ENCODE assay signal across 8 mouse cellular contexts in genomic region chr13:51868491-51869128, GRCm38 (mm10). TPM values are rescaled to one million over a fixed set of nuclear protein-coding genes. Genes with fewer than 3 reads are reported as not detected.
DNase-seq lines count a peak whose midpoint lies in the region; ATAC-seq and TF ChIP-seq lines count a peak whose summit lies in the region.

No protein-coding gene starts in this region.

- no peaks in the 10 kb centered on the region for H3K27me3 ChIP-seq in intestine, embryonic 15.5 days (replicated peaks)
- H3K27me3 ChIP-seq in small intestine, adult 2 months (ENCODE audit: control insufficient read depth, insufficient read depth, low read length): no peaks in the 10 kb centered on the region

- H3K9ac ChIP-seq in intestine, embryonic 15.5 days: no peak overlapping the region

- H3K27ac ChIP-seq in intestine, embryonic 15.5 days: 0 out of 2 replicates have a peak overlapping the region, but pooled peaks have one; percentile 18
- peak overlapping the region; percentile 29; the same call in 1 of the 2 replicates for H3K27ac ChIP-seq in small intestine, adult 2 months (ENCODE audit: insufficient read depth, low read depth, low read length)

- WGBS in intestine, embryonic 15.5 days: 39% methylated on average over 12 of the region's 12 CpGs
- WGBS in small intestine, adult 2 months: 30% methylated on average over 12 of the region's 12 CpGs

- no peak overlapping the region for H3K4me3 ChIP-seq in intestine, embryonic 15.5 days (replicated peaks)
- no peak overlapping the region for H3K4me3 ChIP-seq in small intestine, adult 2 months (ENCODE audit: low read depth, low read length)

- TF ChIP-seq CTCF in small intestine, adult 2 months (IDR thresholded peaks at IDR 0.05; ENCODE audit: extremely low read depth, insufficient read length, insufficient replicate concordance, low read depth, low read length): no peak

- no peaks in the 10 kb centered on the region for H3K9me3 ChIP-seq in intestine, embryonic 15.5 days

- H3K36me3 ChIP-seq in intestine, embryonic 15.5 days: no peaks in the 10 kb centered on the region
- no peaks in the 10 kb centered on the region for H3K36me3 ChIP-seq in small intestine, adult 2 months (ENCODE audit: control insufficient read depth, insufficient read depth, low read length)

- peak; percentile 32 for DNase-seq in cerebellum, adult 11-12 months
- no peak for DNase-seq in cerebellum, postnatal 4 days (ENCODE audit: low spot score in 2 of 2)
- DNase-seq in right cerebral cortex, postnatal 10 days (ENCODE audit: low spot score in 2 of 2): peak; percentile 62 to 68
- DNase-seq in right cerebral cortex, adult 2 months (ENCODE audit: low spot score in 2 of 2): no peak
- DNase-seq in liver: no peak
- DNase-seq in spleen, postnatal 10 days (ENCODE audit: low spot score in 2 of 2): no peak

- TF ChIP-seq POLR2A in small intestine, adult 2 months (IDR thresholded peaks at IDR 0.05; ENCODE audit: low read depth, low read length): no peak

- peak; percentile 54 for ATAC-seq in intestine, embryonic 15.5 days

- peaks cover 15% of the 10 kb centered on the region for H3K4me1 ChIP-seq in intestine, embryonic 15.5 days (replicated peaks)
- peaks cover 22% of the 10 kb centered on the region for H3K4me1 ChIP-seq in small intestine, adult 2 months (ENCODE audit: control insufficient read depth, insufficient read depth, insufficient read length, low read length)

- 0 out of 2 replicates have a peak overlapping the region, but pooled peaks have one; percentile 3 for H3K4me2 ChIP-seq in intestine, embryonic 15.5 days (replicated peaks)

RNA-seq across cellular contexts. Expression of gene Gadd45g, which starts 22.1 kb away (rescaled TPM):
- 35.4 and 36.3 TPM in 2 replicates for polyA plus RNA-seq in intestine, embryonic 15.5 days (2015; fragmentation: Nextera tagmentation; extraction: Ambion mirVana)
- polyA plus RNA-seq in small intestine, adult 2 months (2012; rRNA removed): 19.1 and 42.2 TPM in 2 replicates

Comparison
In these comparisons a context has a peak if more than half of its experiments do, and no peak if none do; other contexts are left out.
1. DNase-seq: peak in cerebellum, adult 11-12 months (single experiment) and right cerebral cortex, postnatal 10 days (2 of 2); none in cerebellum, postnatal 4 days (0 of 2), right cerebral cortex, adult 2 months (0 of 2), liver (single experiment) and spleen, postnatal 10 days (0 of 2).